Mouse (Mus musculus) layer of hippocampus, adult 8-10 months (tissue): ENCODE measurements around the gene Zc3h14. TPM values are rescaled to one million over a fixed set of nuclear protein-coding genes. Genes with fewer than 3 reads are reported as not detected.

Source experiments
- DNase-seq, 2 experiments: peaks; one replicate each; pipeline ENCODE4 v3.0.0; 2022; ENCODE audit warnings: low spot score in 2 of 2
- total RNA-seq, 4 experiments: library from RNA; stranded (reverse); gene quantifications; 2 replicates each; pipeline ENCODE4 v1.2.4; 2022

Gene Zc3h14
- total RNA-seq, result 100 to 1,000 TPM in 2 of 4 experiments, 10 to 100 TPM in 2; 96.6 to 114 (median 101) TPM

GRCm38 (mm10) chr12:98746746-98747379 is at the start of gene Zc3h14:
Zc3h14 (plus strand) TSS chr12:98746964.
- DNase-seq, result peak; percentile 79 to 87

- DNase-seq, result no peak
Observed at GRCm38 (mm10) chr12:98697202-98697601, 49.6 kb upstream of the Zc3h14 start.

GRCm38 (mm10) chr12:98701564-98701963 is 45.2 kb upstream of the Zc3h14 start:
- no peak for DNase-seq

- DNase-seq, result no peak
Observed at GRCm38 (mm10) chr12:98703554-98703953, 43.2 kb upstream of the Zc3h14 start.

- no peak for DNase-seq
Observed at GRCm38 (mm10) chr12:98703961-98704360, 42.8 kb upstream of the Zc3h14 start.

GRCm38 (mm10) chr12:98712819-98713218 is 33.9 kb upstream of the Zc3h14 start:
- DNase-seq, result no peak

- no peak for DNase-seq
Observed at GRCm38 (mm10) chr12:98713621-98714103, 33.1 kb upstream of the Zc3h14 start.

GRCm38 (mm10) chr12:98714757-98715156 is 32.0 kb upstream of the Zc3h14 start:
- no peak for DNase-seq

- DNase-seq, result no peak
Observed at GRCm38 (mm10) chr12:98716142-98716541, 30.6 kb upstream of the Zc3h14 start.

GRCm38 (mm10) chr12:98720628-98721027 is 26.1 kb upstream of the Zc3h14 start:
- no peak for DNase-seq

GRCm38 (mm10) chr12:98721030-98721429 is 25.7 kb upstream of the Zc3h14 start:
- DNase-seq, result no peak

- no peak for DNase-seq
Observed at GRCm38 (mm10) chr12:98724224-98724623, 22.5 kb upstream of the Zc3h14 start.

GRCm38 (mm10) chr12:98724976-98725375 is 21.8 kb upstream of the Zc3h14 start:
- no peak for DNase-seq

- DNase-seq, result no peak
Observed at GRCm38 (mm10) chr12:98726078-98726477, 20.7 kb upstream of the Zc3h14 start.

GRCm38 (mm10) chr12:98727186-98727585 is 19.6 kb upstream of the Zc3h14 start:
- no peak for DNase-seq

- DNase-seq, result no peak
Observed at GRCm38 (mm10) chr12:98730682-98731081, 16.1 kb upstream of the Zc3h14 start.

GRCm38 (mm10) chr12:98733165-98733564 is 13.6 kb upstream of the Zc3h14 start:
- no peak for DNase-seq

- DNase-seq, result no peak
Observed at GRCm38 (mm10) chr12:98733776-98734175, 13.0 kb upstream of the Zc3h14 start.

- DNase-seq, result peak; percentile 66 to 75
Observed at GRCm38 (mm10) chr12:98734246-98734879, 12.4 kb upstream of the Zc3h14 start.

GRCm38 (mm10) chr12:98734880-98735801 is 11.6 kb upstream of the Zc3h14 start:
- DNase-seq, result no peak

GRCm38 (mm10) chr12:98736951-98737800 is 9.6 kb upstream of the Zc3h14 start, which contains the start of gene Ptpn21:
Ptpn21 (minus strand) TSS chr12:98737405.
- no peak for DNase-seq
